Mouse (Mus musculus): ENCODE data around the gene Aldh2.
A peak's percentile ranks its signal among the peaks of the same experiment; 100 is the strongest.

Gene Aldh2

DNA sequence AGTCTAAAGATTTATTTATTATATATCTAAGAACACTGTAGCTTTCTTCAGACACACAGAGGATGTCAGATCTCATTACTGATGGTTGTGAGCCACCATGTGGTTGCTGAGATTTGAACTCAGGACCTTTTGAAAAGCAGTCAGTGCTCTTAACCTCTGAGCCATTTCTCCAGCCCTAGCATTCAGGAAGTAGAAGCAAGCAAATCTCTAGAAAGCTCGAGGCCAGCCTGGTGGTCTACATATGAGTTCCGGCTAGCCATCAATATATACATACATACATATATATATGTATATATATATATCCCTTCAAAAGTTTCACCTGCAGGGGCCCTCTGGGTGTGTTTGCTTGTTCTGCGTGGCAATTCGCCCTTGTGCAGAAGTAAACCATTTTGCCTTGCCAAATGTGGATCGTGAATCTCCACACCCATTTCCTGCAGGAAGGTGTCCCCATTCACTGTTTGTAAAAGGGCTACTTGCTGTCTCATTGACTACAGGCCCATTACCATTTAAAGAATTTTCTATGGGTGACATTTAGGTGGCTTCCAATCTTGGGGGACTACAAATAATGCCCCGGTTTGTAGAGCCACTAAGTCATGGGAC, 1.2 kb upstream of the Aldh2 start:
- DNase-seq = no peak

DNA sequence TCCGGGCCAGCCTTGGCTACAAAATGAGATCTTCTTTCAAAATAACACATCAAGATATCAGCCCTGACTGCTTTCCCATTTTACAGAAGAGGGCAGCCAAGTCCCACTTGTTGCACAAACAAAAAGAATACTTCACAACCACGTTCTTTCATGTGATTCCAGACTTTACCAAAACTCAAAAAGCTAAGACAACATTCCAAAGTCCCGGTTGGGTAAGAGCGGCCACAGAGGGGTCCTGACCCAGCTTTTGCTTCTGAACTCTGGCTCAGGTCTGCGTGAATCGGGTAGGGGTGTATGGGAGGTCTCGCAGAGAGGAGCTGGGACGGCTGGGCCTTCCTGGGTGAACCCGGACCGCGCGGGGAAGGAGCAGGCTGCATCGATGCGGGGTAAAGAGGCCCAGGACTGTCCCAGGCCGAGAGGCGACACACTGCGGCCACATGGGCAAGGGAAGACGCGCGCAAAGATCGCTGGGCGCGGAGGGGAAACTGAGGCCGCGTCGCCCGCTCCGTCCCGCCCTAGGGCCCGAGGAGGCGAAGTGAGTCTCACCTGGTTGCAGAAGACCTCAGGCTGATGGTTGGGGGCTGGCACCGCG, 712 bp downstream of the Aldh2 start:
- no peak for DNase-seq

DNA sequence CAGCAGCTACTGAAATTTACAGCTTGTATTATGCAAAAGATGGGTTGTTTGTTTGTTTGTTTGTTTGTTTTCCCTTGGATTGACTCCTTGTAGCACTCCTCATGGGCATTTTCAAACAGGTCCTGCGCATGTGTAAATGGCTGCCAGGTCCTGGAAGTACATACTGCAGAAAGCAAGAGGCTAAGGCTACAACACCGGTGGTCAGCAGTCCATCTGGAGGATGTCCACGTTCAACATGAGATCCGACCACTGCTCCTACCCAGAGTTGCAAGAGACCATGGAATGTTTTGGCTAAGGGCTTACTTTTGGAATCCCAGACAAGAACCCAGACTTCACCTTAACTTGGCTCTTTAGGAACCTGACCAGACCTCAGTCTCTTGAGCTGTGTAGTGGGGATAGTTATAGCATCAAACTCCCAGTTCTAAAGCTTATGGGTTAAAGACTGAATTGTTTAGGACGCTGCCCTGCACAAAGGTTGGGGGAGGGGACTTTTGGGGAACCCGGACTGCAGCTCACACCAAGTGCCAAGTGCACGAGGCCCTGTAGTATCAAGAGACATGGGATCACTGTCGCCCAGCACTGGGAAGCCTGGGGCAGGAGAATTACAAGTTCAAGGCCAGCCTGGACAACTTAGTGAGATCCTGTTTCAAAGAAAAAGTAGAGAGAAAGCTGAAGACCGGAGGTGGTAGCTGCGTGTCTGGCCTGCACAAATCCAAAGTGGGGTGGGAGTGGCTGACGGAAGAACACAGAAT, 1.4 kb downstream of the Aldh2 start:
- DNase-seq = peak in 1 of 2 experiments; percentile 26

DNA sequence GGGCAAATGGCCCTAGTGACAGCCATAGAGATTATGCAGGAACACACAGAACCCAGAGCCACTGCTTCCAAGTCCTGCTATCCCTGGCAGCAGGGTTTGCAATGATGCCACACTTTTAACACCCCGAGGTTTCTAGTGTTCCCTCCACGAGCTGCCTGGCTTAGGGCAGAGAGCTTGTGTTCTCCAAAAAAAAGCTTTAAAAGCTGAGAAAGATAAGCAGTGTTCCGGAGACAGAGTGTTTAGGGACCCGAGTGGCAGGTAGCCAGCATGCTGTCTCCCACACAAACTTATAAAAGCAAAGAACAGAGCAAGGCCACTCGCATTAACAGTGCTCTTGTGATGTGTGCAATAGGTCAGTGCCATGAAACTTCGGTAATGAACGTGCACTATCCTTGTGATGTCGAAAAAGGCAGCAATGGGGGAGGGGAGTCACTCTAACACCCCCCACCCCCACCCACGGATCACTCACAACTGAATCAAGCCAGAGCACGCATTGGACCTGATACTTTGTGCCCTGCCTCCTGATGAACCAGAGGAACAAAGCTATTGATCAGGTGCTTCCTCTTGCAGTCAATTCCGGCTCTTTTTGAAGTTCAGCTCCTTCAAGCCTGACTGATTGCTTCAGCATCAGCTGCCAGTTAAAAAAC, 2.1 kb downstream of the Aldh2 start:
- no peak for DNase-seq

DNA sequence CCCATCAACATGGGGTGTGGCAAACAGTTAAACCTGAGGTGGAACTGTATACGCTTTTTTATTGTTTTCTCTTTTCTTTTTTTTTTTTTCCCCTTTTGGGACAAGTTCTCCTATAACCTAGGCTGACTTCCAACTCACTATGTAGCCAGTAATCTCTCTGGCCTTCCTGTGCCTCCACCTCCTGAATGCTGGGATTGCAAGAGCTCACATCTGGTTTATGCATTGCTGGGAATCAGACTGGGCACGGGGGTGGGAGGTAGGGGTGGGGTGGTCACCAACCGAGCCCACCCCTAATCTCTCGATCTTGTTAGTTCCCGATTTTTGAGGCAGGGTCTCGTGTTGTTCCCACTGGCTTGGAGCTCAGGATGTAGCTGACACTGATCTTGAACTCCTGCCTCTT, 3.7 kb downstream of the Aldh2 start:
- DNase-seq = no peak

DNA sequence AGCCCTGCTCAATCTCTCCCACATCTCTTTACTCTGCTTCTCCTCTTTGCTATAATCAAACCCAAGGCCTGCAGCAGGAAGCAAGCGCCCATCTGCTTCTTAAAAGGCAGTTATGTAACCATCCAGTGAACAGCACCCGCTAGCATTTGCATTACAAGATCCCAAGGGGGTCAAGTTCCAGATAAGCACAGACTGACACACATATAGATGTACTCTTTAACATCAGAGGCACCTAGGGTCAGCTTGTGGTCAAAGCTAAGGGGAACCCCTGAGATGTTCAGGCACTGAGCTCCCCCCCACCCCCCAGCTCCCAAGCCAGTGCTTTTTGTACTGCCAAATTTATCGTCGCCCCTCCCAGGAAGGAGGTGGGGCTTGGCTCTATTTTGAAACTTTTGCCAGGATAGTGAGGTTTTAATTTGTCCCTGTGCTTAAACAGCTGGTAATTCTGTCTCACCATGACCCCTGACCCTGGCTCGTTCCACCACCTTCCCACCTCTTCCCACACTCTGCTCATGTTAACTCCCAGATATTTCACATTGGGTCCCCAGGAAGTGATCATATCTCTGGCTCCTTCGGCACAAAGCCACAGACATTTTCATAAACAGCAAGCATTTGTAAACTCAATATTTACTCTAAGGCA, 7.1 kb downstream of the Aldh2 start:
- DNase-seq = peak; percentile 56

DNA sequence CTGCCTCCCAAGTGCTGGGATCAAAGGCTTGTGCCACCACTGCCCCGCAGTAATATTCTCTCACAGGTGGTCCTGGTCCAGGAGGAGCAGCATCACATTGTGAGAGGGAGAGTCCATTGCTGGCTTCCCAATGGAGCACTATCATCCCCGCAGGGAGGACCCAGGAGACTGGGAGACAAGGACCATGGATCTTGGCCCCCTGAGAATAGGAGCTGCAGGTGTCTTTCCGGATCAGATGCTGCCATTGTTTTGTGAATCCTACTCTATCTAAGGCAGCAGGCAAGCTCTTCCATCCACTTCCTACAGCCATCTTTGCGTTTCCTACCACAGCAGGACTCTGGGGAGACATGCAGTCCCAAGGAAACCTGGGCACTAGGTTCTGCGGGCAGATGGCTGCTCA, 7.9 kb downstream of the Aldh2 start:
- no peak for DNase-seq

DNA sequence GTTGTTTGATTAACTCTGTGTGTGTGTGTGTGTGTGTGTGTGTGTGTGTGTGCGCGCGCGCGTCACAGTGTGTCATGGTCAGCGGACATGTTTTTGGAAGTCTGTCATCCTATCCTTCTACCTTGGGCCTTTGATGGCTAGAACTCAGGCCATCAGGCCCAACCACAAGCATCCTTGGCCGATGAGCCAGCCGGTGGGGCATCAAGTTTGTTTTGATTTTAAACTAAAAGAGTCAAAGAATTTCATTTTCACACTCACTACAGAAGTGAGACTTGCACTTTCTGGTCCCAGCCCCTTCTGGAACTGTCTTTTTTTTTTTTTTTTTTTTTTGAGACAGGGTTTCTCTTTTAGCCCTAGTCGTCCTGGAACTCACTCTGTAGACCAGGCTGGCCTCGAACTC, 8.6 kb downstream of the Aldh2 start:
- no peak for DNase-seq

DNA sequence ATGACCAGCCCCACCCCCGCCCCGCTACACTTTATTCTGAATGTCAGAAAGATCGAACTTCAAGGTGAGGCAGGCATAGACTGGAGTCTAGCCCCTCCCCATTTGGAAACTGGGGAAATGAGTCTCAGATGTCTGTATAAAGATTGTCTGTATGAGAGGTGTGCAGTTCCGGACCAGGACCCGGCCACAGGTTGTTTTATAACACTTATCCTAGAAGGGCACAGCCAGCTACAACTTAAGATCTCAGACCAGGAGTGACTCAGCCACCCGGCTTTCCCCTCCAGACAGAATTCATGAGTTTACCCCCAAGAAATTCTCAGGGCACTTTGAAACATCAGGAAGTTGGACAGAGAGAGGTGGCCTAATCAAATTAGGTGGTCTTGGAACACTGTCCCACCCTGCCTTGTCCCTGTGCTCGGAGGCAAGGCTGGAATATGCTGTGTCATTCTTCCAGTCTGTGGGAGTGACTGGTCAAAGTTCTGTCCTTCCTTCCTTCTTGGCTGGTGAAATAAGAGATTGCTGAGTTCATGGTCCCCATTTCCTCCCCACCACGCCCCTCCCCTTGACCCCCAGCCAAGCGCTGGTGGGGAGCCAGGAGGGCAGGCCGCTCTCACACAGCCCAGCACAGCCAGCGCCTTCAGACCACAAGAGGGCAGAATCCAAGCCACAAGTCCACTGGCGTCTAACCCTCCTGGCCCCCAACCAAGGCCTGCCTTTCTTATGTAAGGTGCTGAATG, 9.7 kb downstream of the Aldh2 start:
- peak; percentile 61 to 63 for DNase-seq

DNA sequence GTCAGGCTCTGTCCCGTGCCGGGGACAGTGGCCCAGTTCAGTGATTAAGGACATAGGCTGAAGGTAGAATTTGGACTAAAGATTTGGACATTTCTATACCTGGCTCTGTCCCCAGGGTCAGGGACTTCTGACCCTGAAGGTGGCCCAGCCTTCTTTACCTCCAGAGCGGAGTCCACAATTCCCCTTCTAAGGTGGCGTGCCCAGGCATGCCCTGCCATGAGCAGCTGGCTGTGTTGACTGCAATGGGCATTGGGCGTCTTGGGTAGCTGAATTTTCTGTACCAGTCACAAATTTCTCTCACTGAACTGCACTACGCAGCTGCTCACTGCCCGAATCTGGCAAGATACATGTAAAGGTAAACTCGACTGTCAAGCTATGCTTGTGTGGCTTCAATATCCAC, 11.7 kb downstream of the Aldh2 start:
- no peak for DNase-seq

DNA sequence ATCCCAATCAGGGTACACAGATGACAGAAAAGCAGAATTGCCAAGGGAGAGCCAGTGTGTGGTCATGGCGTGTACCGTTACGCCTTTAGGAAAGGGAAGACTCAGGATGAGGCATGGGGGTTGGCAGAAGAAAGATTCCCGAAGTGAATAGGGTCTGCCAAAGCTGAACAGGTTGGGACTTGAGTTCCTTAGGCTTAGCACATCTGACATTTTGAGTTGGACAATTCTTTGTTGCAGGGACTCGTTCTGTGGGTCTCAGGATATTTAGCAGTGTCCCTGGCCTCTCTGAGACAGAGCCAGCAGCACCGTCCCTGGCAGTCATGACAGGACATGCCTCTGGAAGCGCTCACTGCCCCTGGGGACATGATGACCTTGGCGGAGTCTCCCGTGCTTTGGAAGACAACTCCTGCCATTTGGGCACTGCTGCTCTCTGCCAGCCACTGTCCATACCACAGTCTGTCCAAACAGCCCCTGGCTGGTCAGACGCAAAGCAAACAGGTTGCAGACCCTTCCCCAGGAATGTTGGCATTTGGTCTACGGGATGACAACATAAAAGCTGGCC, 16.6 kb downstream of the Aldh2 start:
- DNase-seq = no peak

DNA sequence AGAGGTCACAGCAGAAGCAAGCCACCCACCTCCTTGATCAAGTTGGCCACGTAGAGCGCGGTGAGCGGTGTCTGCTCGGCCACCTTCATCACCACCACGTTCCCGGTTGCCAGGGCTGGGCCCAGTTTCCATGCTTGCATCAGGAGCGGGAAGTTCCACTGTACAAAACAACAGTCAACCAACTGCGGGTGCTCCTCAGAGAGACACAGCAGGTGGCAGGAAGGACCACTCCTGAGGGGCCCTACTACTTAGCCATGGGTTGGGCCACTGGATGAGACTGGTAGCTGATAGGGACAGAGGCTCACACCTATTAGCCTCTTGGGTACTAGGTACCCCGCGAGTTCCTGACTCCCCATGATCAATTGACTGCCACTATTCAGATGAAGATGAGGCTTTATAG, 17.8 kb downstream of the Aldh2 start:
- no peak for DNase-seq

DNA sequence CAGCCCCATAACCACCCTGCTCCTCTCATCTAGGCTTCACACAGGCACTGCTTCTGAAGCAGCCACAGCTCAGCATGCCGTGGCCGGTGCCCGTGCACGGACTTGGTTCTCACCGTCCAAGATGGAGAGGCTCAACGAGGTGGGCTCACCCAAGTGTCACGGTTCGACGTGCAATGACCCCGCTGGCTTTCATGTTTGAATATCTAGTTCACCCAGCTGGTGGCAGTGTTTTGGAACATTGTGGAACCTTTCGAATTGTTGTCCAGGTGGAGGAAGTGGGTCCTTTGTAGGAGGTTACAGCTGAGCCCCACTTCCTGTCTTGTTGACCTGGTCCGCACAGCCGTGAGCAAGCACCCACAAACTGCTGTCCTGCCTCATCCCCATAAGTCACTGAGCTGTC, 19.5 kb downstream of the Aldh2 start:
- peak; percentile 43 to 45 for DNase-seq

DNA sequence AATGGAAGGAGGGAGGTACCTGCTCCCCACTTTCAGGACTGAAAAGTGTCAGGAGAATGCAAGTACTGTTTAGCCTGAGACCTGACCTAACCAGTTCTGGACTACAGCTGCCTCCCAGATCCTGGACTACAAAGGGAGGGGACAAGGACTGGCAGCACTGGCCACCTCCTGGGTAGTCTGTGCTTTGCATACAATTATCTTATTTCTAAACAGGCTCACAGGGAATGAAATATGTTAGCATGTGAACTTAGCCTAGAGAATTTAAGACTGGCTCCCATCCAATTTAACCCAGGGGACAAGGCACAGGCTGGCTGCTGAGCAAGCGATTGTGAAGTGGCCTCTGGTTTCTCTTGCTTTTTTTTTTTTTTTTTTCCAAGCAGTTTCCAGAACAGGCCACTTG, 22.8 kb downstream of the Aldh2 start:
- DNase-seq = no peak

DNA sequence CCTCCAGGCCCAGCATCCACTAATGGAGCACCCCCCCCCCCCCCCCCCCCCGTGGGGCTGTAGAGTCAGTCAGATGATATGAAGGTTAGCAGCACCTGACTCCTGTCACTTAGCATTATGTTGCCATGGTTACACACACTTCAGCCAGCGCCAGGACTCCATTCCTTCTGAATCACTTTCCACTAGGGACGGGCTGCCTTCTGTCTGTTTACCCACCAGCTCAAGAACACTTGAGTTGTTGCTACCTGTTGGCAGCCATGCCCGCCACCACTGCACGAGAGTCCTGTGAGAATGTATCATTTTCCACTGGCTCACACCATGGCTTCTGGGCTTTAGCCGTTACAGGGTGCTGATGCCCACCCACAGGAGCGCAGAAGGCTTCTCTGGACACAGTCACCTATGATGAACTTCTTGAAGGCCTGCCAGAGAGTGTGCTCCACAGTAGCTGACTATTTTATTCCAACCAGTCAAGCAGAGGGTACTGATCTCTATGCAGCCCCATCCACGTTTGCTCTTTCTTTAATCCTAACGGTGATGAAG, 23.7 kb downstream of the Aldh2 start:
- no peak for DNase-seq

DNA sequence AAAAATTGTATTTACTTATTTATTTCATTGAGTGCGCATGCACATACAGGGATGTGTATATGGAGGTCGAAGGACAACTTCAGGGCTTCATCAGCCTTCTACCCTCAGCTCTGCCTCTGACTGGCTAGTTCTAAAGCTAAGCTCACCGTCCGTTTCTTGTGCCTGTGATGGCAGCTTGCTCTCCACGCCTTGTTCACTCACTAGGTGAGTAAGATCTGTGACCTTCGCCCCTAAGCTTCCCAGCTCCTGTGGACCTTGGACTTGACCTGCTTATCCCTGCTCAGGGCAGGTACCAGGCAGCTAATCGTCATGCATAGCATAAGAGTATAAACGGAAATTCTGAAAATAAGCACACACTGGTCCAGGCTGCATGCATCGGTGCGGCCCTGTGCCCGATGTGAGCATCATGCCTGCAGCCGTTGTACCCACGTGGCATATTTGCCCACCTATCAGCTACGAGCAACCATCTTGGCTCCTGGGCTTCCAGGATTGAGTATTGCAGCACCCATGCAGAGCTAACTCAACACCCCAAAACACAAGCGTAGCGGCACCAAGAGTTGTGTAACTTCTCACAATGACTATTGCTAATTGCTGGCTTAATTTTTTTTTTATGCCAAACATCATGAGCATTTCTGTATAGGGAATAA, 27.5 kb downstream of the Aldh2 start:
- no peak for DNase-seq

DNA sequence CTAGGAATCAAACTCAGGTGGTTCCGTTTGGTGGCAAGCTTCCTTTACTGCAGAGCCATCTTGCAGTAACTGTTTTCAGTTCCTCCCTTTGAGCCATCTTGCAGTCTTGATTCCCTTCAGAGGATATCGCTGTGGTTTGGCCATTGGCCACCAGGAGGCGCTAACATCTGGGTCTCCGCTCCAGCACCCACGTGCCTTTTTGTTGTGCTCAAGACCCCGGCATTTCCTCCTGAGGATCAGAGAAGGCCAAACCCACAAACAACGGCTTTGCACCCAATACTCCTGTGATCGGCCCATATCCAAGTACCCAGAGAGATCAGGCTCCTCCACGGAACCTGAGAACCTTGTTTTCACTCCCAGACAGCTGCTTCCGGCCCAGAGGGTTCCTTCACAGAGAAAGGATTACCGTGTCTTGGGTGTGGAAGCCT, 29.1 kb downstream of the Aldh2 start:
- DNase-seq = peak; percentile 95 to 96

DNA sequence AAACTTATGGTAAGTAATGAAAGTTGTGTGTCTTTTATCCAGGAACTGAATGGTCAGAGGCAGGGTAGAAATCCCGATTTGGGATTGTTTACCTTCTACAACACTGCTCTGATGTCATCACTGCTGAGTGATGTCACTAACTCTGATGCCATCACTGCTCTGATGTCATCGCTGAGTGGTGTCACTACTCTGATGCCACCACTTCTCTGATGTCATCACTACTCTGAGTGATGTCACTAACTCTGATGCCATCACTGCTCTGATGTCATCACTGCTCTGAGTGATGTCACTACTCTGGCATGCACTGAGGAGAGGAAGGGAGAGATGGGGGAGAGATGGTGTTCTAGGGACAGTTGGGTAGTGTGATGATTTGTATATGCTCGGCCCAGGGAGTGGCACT, 31.2 kb downstream of the Aldh2 start:
- peak in 1 of 2 experiments; percentile 8 for DNase-seq

DNA sequence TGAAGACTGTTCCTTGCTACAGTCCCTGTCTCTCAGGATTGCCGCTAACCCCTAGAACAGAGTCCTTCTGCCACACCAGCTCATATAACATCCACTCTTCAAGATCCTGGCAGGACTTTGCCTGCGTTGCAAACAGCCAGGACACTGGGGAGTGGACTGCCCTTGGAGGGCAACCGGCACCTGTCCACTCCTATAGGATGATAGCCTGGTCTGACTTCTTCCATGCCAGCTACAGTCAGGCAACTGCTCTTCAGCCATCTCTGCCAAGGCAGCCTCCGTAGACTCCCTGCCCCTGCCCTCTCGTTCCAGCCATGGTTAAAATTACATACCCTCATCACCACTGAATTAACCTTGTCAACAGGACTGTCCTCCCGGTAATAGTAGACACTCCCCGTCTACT, 44.4 kb downstream of the Aldh2 start:
- no peak for DNase-seq

DNA sequence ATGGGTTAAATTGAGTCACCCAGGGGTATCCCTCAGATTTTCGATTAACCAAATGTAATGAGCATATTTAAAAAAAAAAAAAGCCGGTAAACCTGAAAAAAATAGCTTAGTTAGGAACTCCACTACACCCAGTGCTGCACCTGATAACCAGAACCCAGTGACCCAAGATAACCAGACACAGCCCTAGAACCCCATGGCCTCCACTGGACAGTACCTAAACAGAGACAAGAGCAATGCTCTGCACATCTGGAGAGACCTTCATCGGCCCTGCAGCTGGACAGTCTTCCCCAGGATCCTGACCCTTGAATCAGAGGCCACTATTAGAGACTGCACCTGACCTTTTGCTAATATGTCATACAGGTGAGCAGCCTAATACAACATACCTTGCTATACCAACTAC, 46.5 kb downstream of the Aldh2 start:
- DNase-seq = no peak

DNA sequence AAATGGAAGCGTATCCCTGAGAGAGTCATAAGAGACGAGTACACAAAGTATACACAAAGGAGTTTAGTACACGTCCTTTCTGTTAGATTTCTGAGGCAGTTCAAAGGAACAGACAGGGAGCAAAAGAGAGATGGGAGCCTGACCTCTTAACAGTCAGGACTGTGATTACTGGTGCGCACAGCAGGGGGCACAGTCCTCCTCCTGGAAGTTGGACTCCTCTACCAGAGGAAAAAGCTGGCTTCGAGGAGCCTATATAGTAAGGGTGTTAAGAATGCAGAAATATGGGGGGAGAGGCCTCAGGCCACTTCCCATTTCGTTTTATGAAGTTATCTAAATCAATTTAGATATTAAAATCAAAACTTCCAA, 47.1 kb downstream of the Aldh2 start:
- DNase-seq = peak; percentile 44 to 55

Measured in B cell, adult 2 months (primary cell).